Mouse (Mus musculus) limb, embryonic 14.5 days (tissue): ENCODE data around the gene Hoxd8. TPM values are rescaled to one million over a fixed set of nuclear protein-coding genes. Genes with fewer than 3 reads are reported as not detected.

ENCODE experiments used
- ATAC-seq: fragments of 200-750 bp; cut with Nextera tagmentation; 2 replicates; pipeline ENCODE4 v1.8.0; 2017; ENCODE audit warnings: low read depth, moderate number of reproducible peaks, moderate TSS enrichment; ENCODE audit not compliant: low FRiP score
- DNase-seq: peaks from one replicate; pipeline ENCODE4 v3.0.0-alpha.2; 2015; ENCODE audit warnings: low spot score
- H3K27ac ChIP-seq: fragments of 300-500 bp; sonication (generic); replicated peaks from 2 replicates; pipeline ENCODE4 v1.5.1; 2014; ENCODE audit warnings: low read depth, mild to moderate bottlenecking, low read length, moderate library complexity, mixed read lengths
- H3K27me3 ChIP-seq: fragments of 300-500 bp; sonication (generic); 2 replicates; pipeline ENCODE4 v1.6.1; 2014; ENCODE audit warnings: low read length, mixed read lengths; ENCODE audit not compliant: control insufficient read depth, insufficient read depth
- H3K36me3 ChIP-seq: fragments of 300-500 bp; sonication (generic); 2 replicates; pipeline ENCODE4 v1.6.1; 2014; ENCODE audit warnings: mild to moderate bottlenecking, low read length, moderate library complexity, mixed read lengths; ENCODE audit not compliant: control insufficient read depth, insufficient read depth
- H3K4me1 ChIP-seq: fragments of 300-500 bp; sonication (generic); 2 replicates; pipeline ENCODE4 v1.6.1; 2014; ENCODE audit warnings: antibody characterized with exemption, low read length, mixed read lengths; ENCODE audit not compliant: control insufficient read depth, insufficient read depth
- H3K4me2 ChIP-seq: fragments of 300-500 bp; sonication (generic); replicated peaks from 2 replicates; pipeline ENCODE4 v1.6.1; 2014; ENCODE audit warnings: low read depth, mild to moderate bottlenecking, low read length, moderate library complexity; ENCODE audit not compliant: severe bottlenecking
- H3K4me3 ChIP-seq: fragments of 300-500 bp; sonication (generic); replicated peaks from 2 replicates; pipeline ENCODE4 v1.5.1; 2014; ENCODE audit warnings: low read length
- H3K9ac ChIP-seq: fragments of 300-500 bp; sonication (generic); 2 replicates; pipeline ENCODE4 v1.6.1; 2014; ENCODE audit warnings: mild to moderate bottlenecking, low read depth, low read length, moderate library complexity; ENCODE audit not compliant: severe bottlenecking
- H3K9me3 ChIP-seq: fragments of 300-500 bp; sonication (generic); 2 replicates; pipeline ENCODE4 v1.6.1; 2016; ENCODE audit warnings: low read length; ENCODE audit not compliant: control insufficient read depth
- POLR2A ChIP-seq: fragments of 200-500 bp; IDR thresholded peaks from 2 replicates; pipeline ENCODE4 v1.8.0; 2012; ENCODE audit warnings: inconsistent platforms, mild to moderate bottlenecking, moderate library complexity, borderline replicate concordance; ENCODE audit not compliant: insufficient read depth, insufficient read length; ENCODE audit errors: extremely low read depth
- WGBS: fragments of 180-500 bp; shearing (Covaris S2); extraction: QIAGEN DNeasy Blood & Tissue Kit; methylation state at CpG from one replicate; pipeline ENCODE4 v1.1.7; 2014; 5-methylcytosine and 5-hydroxymethylcytosine counted together
- polyA plus RNA-seq, 2 experiments: library from polyadenylated mRNA; depleted of rRNA in 1 of 2; stranded (reverse) in 1 of 2; unstranded in 1 of 2; fragments of >200 nt; fragmentation: Nextera tagmentation in 1 of 2; extraction: Ambion mirVana in 1 of 2; gene quantifications; 2 replicates each; pipeline versions ENCODE4 v1.2.1 to v1.2.3; 2012 to 2014

Hoxd8 gene
- polyA plus RNA-seq, 2 experiments: 12.7 to 12.8 TPM

GRCm38 (mm10) chr2:74678891-74679595 lies 25.4 kb upstream of the Hoxd8 start, which contains the start of gene Hoxd11:
Gene Hoxd11 (plus strand): TSS chr2:74679557.
- Histone ChIP-seq H3K4me3 (peak within 1 kb of the TSS; percentile 74), H3K36me3 (0 out of 2 replicates have a peak, but pooled peaks cover 6% of the 10 kb centered on the region), H3K9me3 (no peaks in the 10 kb centered on the region), H3K27ac (peak within 1 kb of the TSS; percentile 97), H3K27me3 (peaks cover 37% of the 10 kb centered on the region), H3K4me1 (peaks cover 10% of the 10 kb centered on the region; the same call in 1 of the 2 replicates), H3K4me2 (peak within 1 kb of the TSS; percentile 96), H3K9ac (peak within 1 kb of the TSS; percentile 99)
- no peak for TF ChIP-seq POLR2A
- no peak for DNase-seq
- 8% methylated on average over 15 of the region's 15 CpGs for WGBS
- ATAC-seq: no peak

GRCm38 (mm10) chr2:74679596-74679971 lies 24.8 kb upstream of the Hoxd8 start:
- Histone ChIP-seq H3K9ac (peak overlapping the region; percentile 99), H3K27me3 (peaks cover 32% of the 10 kb centered on the region), H3K4me2 (peak overlapping the region; percentile 96), H3K9me3 (no peaks in the 10 kb centered on the region), H3K36me3 (0 out of 2 replicates have a peak, but pooled peaks cover 10% of the 10 kb centered on the region), H3K27ac (peak overlapping the region; percentile 97), H3K4me3 (peak overlapping the region; percentile 74), H3K4me1 (peaks cover 5% of the 10 kb centered on the region; the same call in 1 of the 2 replicates)
- no peak for DNase-seq
- 2% methylated on average over 26 of the region's 26 CpGs for WGBS
- TF ChIP-seq POLR2A: no peak
- no peak for ATAC-seq

- H3K4me3 ChIP-seq: peak overlapping the region; percentile 74
- WGBS: 2% methylated on average over 22 of the region's 23 CpGs
- H3K9me3 ChIP-seq: no peaks in the 10 kb centered on the region
- DNase-seq (no peak), ATAC-seq (no peak)
- peak overlapping the region; percentile 99 for H3K9ac ChIP-seq
- peaks cover 5% of the 10 kb centered on the region; the same call in 1 of the 2 replicates for H3K4me1 ChIP-seq
- peak overlapping the region; percentile 97 for H3K27ac ChIP-seq
- H3K36me3 ChIP-seq: peaks cover 11% of the 10 kb centered on the region; the same call in 1 of the 2 replicates
- H3K4me2 ChIP-seq: peak overlapping the region; percentile 96
- TF ChIP-seq POLR2A: no peak
- peaks cover 34% of the 10 kb centered on the region for H3K27me3 ChIP-seq
These were observed 24.4 kb upstream of the Hoxd8 start for GRCm38 (mm10) chr2:74679980-74680379.

- DNase-seq (no peak), ATAC-seq (no peak)
- Histone ChIP-seq H3K27me3 (peaks cover 35% of the 10 kb centered on the region), H3K27ac (peak overlapping the region; percentile 97), H3K36me3 (peaks cover 11% of the 10 kb centered on the region; the same call in 1 of the 2 replicates), H3K4me2 (peak overlapping the region; percentile 96), H3K9ac (peak overlapping the region; percentile 99), H3K9me3 (no peaks in the 10 kb centered on the region), H3K4me3 (peak overlapping the region; percentile 74), H3K4me1 (peaks cover 5% of the 10 kb centered on the region; the same call in 1 of the 2 replicates)
- no peak for TF ChIP-seq POLR2A
- WGBS: 7% methylated on average over 21 of the region's 21 CpGs
These were observed 23.6 kb upstream of the Hoxd8 start for GRCm38 (mm10) chr2:74680561-74681398.
